Mouse (Mus musculus) bone marrow, adult 2 months (tissue): ENCODE measurements around the gene Sp2.

ENCODE experiments used
- CTCF ChIP-seq: fragments of 200-500 bp; IDR thresholded peaks from 2 replicates; pipeline ENCODE4 v1.5.1; 2011; ENCODE audit warnings: low read length, control low read depth; ENCODE audit not compliant: control insufficient read depth, insufficient read depth
- POLR2A ChIP-seq: fragments of 200-500 bp; IDR thresholded peaks from 2 replicates; pipeline ENCODE4 v1.6.1; 2011; ENCODE audit warnings: low read depth, mild to moderate bottlenecking, control low read depth, low read length, borderline replicate concordance; ENCODE audit not compliant: control insufficient read depth

GRCm38 (mm10) chr11:96933562-96934276, 49.0 kb downstream of the Sp2 start:
- TF ChIP-seq CTCF, result no peak
- TF ChIP-seq POLR2A, result no peak
